Mouse (Mus musculus): Measurements from ENCODE around the gene Trak2.

Gene Trak2

DNA sequence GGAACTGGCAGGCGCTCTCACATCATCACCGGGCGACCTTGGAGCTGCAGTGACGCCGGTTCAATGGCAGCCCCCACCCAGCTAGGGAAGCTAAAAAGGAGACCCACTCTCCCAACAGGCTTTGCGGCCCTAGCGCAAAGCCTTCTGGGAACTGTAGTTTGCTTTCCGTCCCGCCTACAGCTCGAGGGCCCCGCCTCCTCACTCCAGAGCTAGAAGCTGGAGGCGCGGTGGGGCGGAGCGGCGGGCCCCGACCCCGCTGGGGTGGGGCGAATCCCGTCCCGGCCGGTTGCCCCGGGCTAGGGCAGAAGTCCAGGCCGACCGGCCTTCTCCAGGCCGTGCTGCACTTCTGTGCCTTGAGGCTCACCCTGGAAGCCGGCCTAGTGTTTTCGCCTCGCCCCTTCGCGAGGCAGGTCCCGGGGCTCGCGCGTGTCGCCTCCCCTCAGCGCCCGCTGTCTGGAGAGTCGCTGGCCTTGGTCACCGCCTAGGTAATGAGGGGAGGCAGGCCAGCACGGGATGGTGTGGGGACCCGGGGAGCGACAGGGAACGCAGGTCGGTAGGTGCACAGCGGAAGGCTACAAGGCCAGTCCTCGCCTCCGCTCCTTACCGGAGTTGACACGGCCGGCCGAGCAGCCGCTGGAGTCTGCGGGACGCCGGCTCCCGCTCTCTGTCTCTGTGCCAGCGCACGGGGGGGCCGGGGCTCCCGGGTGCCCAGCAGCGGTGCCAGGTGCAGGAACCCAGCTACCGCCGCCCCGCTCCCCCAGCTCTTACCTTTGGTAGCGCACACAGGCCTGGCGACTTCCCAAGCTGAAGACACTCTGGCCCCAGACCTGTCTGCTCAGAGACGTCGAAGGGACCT, at the start of gene Trak2, which contains the start of gene Stradb:
Gene Trak2, minus strand, starts transcription at position 65 of the 856 bp plus-strand sequence.
Gene Stradb, plus strand, starts transcription at position 157 of the 856 bp plus-strand sequence.
- under 1% methylated on average over 69 of the region's 69 CpGs for WGBS

DNA sequence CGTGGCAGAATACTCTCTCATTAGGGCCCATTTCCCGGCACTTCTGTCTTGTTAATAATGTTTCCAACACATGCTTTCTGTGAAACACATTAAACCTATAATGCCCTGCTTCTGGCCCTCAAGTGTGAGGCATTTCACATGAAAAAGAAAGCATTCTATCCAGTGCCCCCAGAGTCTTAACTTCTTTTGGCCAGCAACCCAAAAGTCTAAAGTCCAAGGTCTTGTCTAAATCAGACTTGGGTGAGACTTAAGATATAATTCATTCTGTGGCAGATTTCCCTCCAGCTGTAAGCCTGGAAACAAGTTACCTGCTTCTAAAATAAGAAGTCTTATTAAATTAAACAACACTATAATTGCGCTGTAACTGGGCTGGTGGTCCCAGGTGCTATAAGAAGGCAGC, 48.3 kb upstream of the Trak2 start:
- 80% methylated on average over 3 of the region's 3 CpGs for WGBS

DNA sequence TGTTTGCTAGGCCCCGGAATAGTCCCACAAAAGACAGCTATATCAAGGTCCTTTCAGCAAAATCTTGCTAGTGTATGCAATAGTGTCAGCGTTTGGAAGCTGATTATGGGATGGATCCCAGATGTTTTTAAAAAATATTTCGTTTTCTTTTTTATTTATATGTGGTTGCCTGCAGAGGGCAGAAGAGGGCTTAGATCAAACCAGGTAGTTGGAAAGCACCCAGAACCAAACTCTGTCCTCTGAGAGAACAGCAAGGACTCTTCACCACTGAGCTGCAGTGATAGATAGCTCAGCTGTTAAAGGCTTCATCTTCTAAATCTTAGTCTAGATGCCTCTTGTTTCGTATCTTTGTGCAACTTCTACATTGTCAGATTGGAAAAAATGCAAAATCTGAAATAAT, 36.0 kb upstream of the Trak2 start:
- WGBS = 43% methylated on average over 4 of the region's 4 CpGs

DNA sequence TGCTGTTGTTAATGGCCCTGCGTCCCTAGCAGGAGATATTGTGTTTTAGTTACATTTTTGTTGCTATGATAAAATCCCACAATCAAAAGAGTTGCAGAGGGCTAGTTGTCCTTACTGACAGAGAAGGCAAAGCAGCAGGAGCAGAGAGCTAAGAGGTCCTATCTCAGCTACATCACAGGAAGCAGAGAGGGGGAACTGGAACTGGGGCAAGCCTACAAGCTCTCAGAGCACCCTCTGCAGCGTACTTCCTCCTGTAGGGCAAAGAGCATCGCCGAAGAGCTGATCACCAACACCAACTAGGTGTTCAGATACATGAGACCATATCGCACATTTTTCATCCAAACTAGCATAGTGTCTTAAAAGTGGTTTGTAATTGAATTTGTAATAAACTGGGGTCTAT, 22.1 kb upstream of the Trak2 start:
- WGBS = 82% methylated on average over 5 of the region's 5 CpGs

DNA sequence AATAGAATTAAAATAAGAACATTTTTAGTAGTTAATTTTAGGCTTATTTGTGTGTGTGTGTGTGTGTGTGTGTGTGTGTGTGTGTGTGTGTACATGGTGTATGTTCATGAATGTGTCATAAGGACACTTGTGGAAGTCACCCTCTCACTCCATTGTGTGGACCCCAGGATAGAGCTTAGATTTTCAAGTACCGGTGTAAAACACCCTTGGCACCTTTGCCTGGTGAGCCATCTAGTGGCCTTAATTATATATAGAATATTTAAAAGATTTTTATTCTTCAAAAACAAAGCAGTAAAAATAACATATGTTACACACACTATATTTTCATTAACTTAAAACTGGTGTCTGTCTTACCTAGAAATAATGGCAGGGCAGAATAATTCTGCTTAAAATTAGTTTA, 20.5 kb upstream of the Trak2 start:
- WGBS = 0% methylated on average over 1 of the region's 1 CpGs

DNA sequence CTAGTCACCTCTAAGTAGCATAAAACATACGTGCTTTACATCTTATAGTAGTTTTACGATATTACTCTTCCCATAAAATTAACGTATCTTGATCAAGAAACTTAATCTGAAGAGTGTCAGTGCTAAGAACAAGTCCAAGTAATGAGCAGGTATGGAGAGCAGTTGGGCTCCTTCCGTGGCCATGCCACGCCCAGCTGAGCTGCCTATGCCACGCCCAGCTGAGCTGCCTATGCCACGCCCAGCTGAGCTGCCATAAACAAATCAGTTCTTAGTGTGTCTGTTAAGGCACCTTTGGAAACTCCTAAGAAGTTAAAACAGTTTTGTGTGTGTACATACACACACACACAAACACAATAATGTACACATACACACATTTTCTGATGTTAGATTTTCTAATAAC, 19.9 kb upstream of the Trak2 start:
- 89% methylated on average over 7 of the region's 7 CpGs for WGBS

DNA sequence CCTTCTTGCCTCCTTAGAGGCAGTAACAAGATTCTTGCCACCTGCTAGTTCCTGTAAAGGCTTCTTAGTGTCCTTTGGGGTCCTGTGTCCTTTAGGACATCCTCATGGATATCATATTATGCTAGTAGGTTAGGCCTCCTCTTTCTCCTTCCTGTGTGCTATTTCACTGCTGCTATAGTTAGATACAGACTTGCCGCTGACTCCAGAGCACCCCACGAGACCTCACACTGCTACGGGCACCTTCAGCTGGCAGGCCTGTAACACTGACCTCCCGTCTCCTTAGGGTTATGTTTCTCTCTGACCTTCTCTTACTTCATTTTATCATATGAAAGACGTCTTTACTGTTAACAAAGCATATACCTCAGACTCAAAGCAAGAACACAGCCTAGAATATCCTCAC, 11.4 kb upstream of the Trak2 start:
- WGBS = 57% methylated on average over 5 of the region's 5 CpGs

DNA sequence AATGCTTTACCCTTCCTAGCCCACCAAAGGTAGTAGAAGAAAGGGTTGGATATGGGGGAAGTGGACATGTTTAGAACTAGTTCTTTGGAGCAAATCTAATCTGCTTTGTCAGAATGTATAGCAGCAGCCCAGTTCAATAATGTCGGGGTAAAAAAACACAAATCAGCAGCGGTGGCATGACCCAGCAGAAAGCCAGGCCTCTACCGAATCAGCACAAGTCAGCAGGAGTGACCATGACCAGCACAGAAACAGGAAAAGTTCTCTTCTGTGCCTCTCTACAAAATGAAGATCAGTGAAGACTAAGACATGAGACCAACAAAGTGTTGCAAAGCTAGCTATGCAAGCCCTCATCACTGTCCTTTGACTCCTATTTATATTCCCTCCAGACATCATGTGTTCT, 9.0 kb upstream of the Trak2 start:
- 92% methylated on average over 3 of the region's 3 CpGs for WGBS

DNA sequence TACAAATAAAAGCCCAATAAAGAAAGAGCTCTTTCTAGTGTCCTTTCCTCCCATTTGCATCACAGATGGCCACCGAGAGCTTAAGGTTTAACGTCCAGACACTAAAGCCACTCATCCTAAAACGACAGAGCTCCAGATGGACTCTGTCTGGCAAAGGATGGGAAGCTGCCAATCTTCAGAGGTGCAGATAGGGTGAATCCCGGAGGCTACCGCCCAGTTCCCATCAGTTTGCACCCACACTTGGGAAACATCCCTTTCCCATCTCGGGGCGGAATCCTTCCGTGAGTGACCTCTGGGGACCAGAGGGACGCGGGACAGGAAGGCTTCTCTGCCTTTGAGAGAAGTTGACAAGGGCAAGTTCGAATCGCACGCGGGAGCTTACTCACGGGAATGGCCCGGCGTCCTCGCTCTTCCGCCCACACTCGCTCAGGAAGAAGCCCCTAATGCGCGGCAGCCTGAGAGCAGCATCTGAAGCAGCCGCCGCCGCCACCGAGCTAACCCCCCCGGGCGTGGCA, 322 bp downstream of the Trak2 start:
- WGBS = under 1% methylated on average over 28 of the region's 28 CpGs

DNA sequence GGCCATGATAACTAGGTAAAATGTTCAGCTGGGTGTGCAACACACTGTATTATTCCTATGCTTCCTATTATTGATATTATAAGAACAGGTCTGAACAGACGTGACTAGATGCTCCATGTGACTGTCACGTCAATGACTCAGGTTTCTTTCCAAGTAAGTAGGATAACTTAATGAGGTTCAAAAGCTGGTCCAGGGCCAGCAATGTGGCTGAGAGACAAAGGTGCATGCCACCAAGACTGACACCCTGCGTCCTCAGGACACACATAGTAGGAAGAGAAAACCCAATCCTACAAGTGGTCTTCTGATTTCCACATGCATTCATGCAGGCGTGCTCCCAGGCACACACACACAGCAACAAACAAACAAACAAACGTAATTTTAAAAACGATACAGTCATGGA, 2.1 kb downstream of the Trak2 start:
- WGBS = 68% methylated on average over 6 of the region's 6 CpGs

DNA sequence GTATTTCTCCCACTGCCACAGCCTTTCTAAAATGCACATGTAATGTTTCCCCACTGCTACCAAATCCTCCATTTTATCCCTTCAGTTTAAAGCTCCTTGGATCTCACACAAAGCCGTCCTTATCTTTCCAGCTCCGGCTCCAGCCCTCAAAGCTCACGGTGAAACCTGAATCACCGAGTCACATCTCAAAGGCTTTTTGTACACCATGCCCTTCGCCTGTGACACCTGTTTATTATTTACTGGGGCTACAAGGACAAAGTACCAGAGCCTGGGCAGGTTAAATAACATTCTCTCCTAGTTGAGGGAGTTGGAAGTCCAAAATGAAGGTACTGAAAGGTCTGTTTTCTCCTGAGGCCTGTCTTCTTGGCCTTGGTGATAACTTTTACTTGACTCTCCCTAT, 3.2 kb downstream of the Trak2 start:
- 62% methylated on average over 5 of the region's 5 CpGs for WGBS

DNA sequence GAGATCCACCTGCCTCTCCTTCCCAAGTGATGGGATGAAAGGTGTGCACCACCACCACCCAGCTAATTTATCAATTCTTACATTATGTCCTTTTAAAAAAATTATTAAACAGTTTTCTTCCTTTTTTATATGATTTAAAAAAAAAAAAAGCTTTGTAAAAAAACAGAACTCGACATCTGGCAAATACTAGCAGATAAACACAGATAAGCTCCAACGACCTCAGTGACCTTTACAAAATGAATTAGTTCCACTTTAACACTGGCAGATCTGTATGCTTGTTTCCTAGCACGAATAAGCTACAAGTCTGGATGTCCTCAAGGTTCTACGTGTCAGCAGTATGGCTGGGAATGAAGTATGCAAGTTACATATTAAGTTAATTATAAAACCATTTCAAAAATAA, 5.7 kb downstream of the Trak2 start:
- 67% methylated on average over 4 of the region's 4 CpGs for WGBS

DNA sequence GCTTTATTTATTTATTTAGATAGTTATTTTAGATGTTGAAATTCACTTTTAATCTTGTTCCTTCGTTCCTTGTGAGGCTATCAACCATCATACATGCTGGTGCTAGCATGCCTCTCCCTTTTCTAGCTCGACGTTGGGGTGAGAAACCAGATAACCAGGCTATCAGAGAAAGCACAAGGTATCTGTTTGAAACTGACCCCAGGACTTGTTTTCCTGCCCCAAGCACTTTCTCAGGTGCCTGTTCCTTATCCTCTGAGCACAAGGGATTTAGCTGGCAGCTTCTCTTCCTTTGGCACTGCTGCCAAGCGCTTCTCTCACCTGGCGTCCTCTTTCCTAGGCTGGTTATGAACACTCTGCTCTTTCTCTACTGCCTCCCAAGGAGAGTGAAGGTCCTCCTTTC, 10.8 kb downstream of the Trak2 start:
- WGBS = 81% methylated on average over 5 of the region's 5 CpGs

DNA sequence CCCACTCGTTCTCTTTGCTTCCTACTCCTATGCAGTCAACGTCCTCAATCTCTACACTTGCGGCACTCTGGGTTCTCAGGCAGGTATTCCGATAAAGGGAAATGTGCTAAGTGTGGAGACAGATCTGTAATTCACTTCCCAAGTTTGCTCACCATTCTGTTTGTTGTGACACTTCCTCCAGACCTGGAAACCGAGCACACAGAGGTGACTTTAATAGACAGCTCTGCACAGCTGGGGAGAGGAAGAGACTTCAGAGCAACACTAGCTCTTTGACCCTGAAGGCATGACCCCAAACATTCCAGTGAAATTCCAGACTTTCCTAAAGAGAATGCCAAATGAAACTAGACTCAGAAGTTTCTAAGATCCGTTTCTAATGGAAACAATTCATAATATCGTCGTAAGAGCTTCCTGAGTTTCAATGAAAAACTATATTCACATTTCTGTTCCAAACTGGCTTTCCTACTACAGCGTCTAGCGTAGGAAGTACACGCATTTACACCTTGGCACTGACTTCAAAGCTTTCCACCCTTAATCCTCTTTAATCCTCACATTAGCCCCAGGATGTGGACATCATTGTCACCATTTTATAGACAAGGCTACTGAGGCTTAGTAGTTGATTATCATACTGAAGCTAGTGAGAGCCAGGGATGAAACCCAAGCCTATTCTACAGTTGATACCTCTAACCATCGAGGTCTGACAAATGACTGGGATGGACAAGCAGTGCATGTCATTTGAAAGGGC, 11.9 kb downstream of the Trak2 start:
- 26% methylated on average over 12 of the region's 12 CpGs for WGBS

DNA sequence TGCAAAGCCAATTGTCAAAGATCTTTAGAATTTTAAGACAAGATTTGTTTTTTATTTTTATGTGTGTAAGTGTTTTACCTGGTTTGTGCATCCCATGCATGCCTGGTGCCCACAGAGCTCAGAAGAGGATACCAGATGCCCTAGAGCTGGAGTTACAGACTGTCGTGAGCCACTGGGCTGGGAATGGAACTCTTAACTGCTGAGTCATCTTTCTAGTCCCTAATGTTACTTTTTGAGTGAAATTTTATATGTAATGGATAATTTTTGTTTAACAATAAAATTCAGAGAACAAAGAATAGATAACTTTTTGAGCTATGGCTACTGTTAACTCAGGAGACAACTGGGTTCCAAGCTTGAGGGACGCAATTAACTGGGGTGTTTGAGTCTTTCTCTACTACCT, 13.5 kb downstream of the Trak2 start:
- 78% methylated on average over 2 of the region's 2 CpGs for WGBS

DNA sequence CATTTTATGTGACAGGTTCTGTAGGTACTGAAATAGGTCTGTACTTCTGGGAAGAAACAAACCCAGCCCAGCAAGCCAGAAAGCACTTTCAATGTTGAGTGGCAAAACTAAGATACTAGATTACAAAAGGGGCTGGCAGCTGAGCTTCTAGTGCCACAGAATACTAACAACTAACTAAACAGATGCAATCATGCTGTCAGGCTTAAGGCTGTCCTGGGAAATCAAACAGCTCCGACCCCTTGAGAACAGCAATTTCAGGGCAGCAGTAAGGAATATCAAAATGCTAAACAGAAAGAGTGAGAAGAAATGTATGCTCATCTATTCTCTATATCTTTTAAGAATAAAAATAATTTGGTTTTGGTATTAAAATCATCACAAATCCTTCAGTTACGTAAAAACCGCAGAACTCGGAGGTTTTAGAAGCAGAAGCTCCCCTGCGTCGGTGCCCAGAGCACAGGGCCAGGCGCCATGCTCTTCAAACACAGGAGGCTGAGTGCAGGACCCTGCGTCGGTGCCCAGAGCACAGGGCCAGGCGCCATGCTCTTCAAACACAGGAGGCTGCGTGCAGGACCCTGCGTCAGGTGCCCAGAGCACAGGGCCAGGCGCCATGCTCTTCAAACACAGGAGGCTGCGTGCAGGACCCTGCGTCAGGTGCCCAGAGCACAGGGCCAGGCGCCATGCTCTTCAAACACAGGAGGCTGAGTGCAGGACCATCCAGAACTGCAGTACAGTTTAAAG, 14.3 kb downstream of the Trak2 start:
- 74% methylated on average over 16 of the region's 16 CpGs for WGBS

DNA sequence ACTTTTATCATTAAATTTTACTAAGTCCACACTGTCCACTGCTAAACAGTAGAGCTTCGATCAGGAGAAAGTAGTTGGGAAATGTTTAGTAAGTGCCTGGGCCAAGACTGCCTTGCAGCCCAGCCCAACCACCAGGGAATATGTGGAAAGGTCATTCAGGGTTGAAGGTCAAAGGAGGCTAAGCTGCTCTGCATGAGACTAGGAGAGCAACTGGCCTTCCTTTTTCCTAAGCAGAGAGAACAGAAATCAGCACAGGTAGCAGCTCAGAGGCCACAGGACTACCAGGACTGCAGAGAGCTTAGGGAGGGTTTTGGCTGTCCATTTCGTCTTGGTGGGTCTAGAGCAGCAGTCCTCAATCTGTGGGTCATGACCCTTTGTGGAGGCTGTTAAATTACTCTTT, 15.3 kb downstream of the Trak2 start:
- 73% methylated on average over 2 of the region's 2 CpGs for WGBS

DNA sequence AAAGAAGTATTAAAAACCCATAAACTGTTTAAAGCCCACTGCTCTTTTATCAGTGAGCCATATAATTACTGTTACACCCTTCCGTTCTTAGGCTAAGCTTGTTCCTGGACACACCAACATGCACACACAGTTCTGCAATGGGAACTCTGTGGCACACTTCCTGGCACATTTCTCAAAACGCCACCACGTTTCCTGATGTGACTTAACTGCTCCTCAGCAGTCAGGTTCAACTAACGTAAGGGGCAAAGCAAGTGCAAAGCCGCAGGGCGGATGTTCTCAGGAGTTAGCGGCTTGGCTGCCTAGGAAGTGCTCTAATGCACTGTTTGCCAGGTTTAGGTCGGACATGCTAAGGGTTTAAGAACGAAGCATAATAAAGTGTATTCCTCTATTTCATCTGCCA, 17.0 kb downstream of the Trak2 start:
- WGBS = 75% methylated on average over 9 of the region's 9 CpGs

DNA sequence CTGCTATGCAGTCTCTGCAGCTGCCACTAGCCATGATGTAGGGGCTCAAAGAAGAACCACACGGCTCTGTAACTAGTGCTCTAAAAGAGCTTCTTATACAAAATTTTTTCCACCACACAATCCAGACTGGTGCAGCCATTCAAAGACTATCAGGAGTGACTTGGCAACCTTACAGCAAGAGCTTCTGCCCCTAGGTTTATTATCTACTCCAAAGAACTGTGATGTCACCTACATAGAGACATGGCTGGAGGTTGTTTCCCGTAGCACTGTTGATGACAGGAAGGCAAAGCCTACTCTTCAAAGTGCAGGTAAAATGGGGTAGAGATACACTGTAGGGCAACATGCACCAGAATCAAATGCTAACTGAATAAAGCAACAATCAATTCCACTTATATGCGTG, 17.5 kb downstream of the Trak2 start:
- WGBS = 69% methylated on average over 3 of the region's 3 CpGs

DNA sequence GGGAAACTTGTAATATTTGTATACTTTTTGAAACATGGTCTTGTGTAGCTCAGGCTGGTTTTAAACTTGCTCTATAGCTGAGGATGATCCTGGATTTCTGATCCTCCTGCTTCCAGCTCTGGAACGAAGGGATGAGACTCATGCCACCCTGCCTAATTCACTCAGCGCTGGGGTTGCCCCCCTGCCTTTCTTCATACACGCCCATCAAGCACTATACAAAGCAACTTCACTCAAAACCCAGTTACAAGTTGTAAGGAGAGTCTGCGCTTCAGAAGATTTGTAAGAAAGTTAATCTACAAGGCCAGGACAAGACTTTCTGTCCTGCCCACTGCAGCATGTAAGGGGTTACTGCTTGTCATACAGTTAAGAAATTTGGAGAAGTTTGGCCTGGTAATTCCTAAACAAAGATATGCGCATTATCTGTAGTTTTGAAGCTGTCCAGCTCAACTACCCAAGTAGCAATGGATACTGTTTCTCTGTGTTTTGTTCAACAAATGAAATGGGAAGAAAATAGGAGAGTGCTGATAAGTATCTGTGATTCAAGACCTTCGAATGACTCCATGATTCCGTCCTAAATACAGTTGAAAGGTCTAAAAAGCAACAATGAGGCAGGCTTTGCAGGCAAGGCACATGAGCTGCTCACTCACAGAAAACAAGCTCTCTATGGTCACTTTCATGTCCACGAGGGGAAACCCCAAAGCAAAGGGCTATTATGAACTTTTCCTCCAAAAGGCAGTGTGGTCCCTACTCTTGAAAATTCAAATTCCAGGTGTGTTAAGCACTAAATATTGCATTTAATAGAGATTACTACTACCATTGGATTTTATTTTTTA, 18.4 kb downstream of the Trak2 start:
- WGBS = 75% methylated on average over 8 of the region's 8 CpGs

DNA sequence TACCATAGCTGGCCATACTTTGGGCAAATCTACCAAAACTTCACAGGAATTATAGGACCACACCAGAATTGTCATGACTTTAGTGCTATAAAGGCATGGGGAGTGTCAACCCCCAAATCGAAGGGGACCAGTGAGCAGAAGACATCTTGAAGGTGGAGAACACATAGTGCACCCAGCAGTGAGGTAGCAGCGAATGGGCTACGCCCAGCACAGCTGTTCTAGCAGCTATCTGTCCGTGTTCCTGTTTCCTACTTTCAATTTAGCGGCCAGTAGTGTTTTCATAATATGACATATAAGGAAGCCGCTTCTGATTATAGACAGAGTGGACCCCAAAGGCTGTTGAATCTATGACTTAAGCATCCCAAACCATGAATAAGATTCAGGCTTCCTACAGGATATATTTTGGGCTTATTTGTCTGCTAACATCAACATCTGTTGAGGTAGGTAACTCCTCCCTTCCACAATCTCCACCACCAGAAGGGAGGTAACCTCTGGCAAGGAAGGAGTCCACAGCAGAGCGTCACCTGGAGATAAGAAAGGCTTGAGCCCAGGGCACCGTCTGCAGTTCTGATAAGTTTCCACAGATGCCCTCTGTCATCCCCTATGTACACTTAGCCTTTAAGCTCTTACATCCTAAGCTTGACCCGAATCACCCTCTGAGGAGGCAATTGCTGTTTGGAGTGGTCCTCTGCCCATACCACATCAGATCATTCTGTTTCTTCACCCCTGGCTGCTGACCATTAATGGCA, 19.4 kb downstream of the Trak2 start:
- WGBS = 80% methylated on average over 9 of the region's 9 CpGs
